Mouse (Mus musculus): ENCODE results near the gene Drc3. TPM values are rescaled to one million over a fixed set of nuclear protein-coding genes. Genes with fewer than 3 reads are reported as not detected.

The Drc3 gene
- polyA plus RNA-seq, 2 experiments = 0.20 to 0.39 TPM

- Histone ChIP-seq H3K36me3 (replicated peaks; ENCODE audit: control insufficient read depth, insufficient read depth, low read depth) (peaks cover 2% of the 10 kb centered on the region; the same call in 1 of the 2 replicates), H3K4me2 (ENCODE audit: low read depth) (peak overlapping the region; percentile 69), H3K9me3 (ENCODE audit: control insufficient read depth, low read length) (no peaks in the 10 kb centered on the region), H3K4me3 (ENCODE audit: insufficient read depth in 1 of 2, low read depth in 2 of 2, low read length in 2 of 2) (peak overlapping the region; percentile 85 to 87), H3K27ac (peak overlapping the region; percentile 5; the same call in 1 of the 2 replicates), H3K27me3 (ENCODE audit: control insufficient read depth, insufficient read depth, low read length) (no peaks in the 10 kb centered on the region), H3K9ac (replicated peaks) (peak overlapping the region; percentile 82), H3K4me1 (replicated peaks; ENCODE audit: control insufficient read depth in 2 of 2, insufficient read depth in 2 of 2, low read length in 1 of 2) (peaks cover 22 to 23% of the 10 kb centered on the region in 2 experiments)
- under 1% methylated on average over 21 of the region's 21 CpGs for WGBS (ENCODE audit: insufficient replicate concordance)
- ATAC-seq (ENCODE audit: insufficient read depth) = peak; percentile 27
- TF ChIP-seq EP300 (IDR thresholded peaks at IDR 0.05; ENCODE audit: low read depth) (no peak), CTCF (IDR thresholded peaks at IDR 0.05; ENCODE audit: low read depth) (no peak)
- peak in 1 of 3 experiments; percentile 10 for DNase-seq (ENCODE audit: low read depth in 3 of 3, low spot score in 3 of 3)
Measured at GRCm38 (mm10) chr11:60416590-60416962, 63.4 kb downstream of the Drc3 start.

GRCm38 (mm10) chr11:60416963-60417716, 64.0 kb downstream of the Drc3 start, which contains the start of gene Gid4:
Gene Gid4 (plus strand): TSS chr11:60417145.
- H3K27me3 ChIP-seq (ENCODE audit: control insufficient read depth, insufficient read depth, low read length) = no peaks in the 10 kb centered on the region
- H3K4me2 ChIP-seq (ENCODE audit: low read depth) = peak within 1 kb of the TSS; percentile 99
- peaks cover 2% of the 10 kb centered on the region; the same call in 1 of the 2 replicates for H3K36me3 ChIP-seq (replicated peaks; ENCODE audit: control insufficient read depth, insufficient read depth, low read depth)
- peak; percentile 98 to 99 (median 99) for DNase-seq (ENCODE audit: low read depth in 3 of 3, low spot score in 3 of 3)
- H3K9ac ChIP-seq (replicated peaks) = peak within 1 kb of the TSS; percentile 82
- WGBS (ENCODE audit: insufficient replicate concordance) = under 1% methylated on average over 78 of the region's 81 CpGs
- TF ChIP-seq EP300 (IDR thresholded peaks at IDR 0.05; ENCODE audit: low read depth) = no peak
- peak within 1 kb of the TSS; percentile 31 for H3K27ac ChIP-seq
- H3K9me3 ChIP-seq (ENCODE audit: control insufficient read depth, low read length) = no peaks in the 10 kb centered on the region
- H3K4me1 ChIP-seq (replicated peaks; ENCODE audit: control insufficient read depth in 2 of 2, insufficient read depth in 2 of 2, low read length in 1 of 2) = peaks cover 22 to 23% of the 10 kb centered on the region in 2 experiments
- H3K4me3 ChIP-seq (ENCODE audit: insufficient read depth in 1 of 2, low read depth in 2 of 2, low read length in 2 of 2) = peak within 1 kb of the TSS; percentile 85 to 87
- peak; percentile 95 for ATAC-seq (ENCODE audit: insufficient read depth)

GRCm38 (mm10) chr11:60417717-60418472, 64.8 kb downstream of the Drc3 start, which contains the start of gene Atpaf2:
Gene Atpaf2 (minus strand): TSS chr11:60418457.
- Histone ChIP-seq H3K27ac (peak within 1 kb of the TSS; percentile 31), H3K4me2 (ENCODE audit: low read depth) (peak within 1 kb of the TSS; percentile 99), H3K9ac (replicated peaks) (peak within 1 kb of the TSS; percentile 79), H3K36me3 (replicated peaks; ENCODE audit: control insufficient read depth, insufficient read depth, low read depth) (peaks cover 2% of the 10 kb centered on the region; the same call in 1 of the 2 replicates), H3K27me3 (ENCODE audit: control insufficient read depth, insufficient read depth, low read length) (no peaks in the 10 kb centered on the region), H3K9me3 (ENCODE audit: control insufficient read depth, low read length) (no peaks in the 10 kb centered on the region), H3K4me3 (ENCODE audit: insufficient read depth in 1 of 2, low read depth in 2 of 2, low read length in 2 of 2) (peak within 1 kb of the TSS; percentile 72 to 85), H3K4me1 (replicated peaks; ENCODE audit: control insufficient read depth in 2 of 2, insufficient read depth in 2 of 2, low read length in 1 of 2) (peaks cover 22 to 23% of the 10 kb centered on the region in 2 experiments)
- TF ChIP-seq EP300 (IDR thresholded peaks at IDR 0.05; ENCODE audit: low read depth) (no peak), CTCF (IDR thresholded peaks at IDR 0.05; ENCODE audit: low read depth) (no peak)
- under 1% methylated on average over 38 of the region's 39 CpGs for WGBS (ENCODE audit: insufficient replicate concordance)
- DNase-seq (ENCODE audit: low read depth in 3 of 3, low spot score in 3 of 3) (peak in 2 of 3 experiments; percentile 11 to 13), ATAC-seq (ENCODE audit: insufficient read depth) (peak; percentile 34)

- TF ChIP-seq EP300 (IDR thresholded peaks at IDR 0.05; ENCODE audit: low read depth) (no peak), CTCF (IDR thresholded peaks at IDR 0.05; ENCODE audit: low read depth) (no peak)
- H3K27ac ChIP-seq = peak overlapping the region; percentile 31
- peak in 2 of 3 experiments; percentile 41 to 45 for DNase-seq (ENCODE audit: low read depth in 3 of 3, low spot score in 3 of 3)
Measured at GRCm38 (mm10) chr11:60418473-60418803, 65.3 kb downstream of the Drc3 start.

More at GRCm38 (mm10) chr11:60418473-60418803, 65.3 kb downstream of the Drc3 start:
- peak overlapping the region; percentile 72 to 85 for H3K4me3 ChIP-seq (ENCODE audit: insufficient read depth in 1 of 2, low read depth in 2 of 2, low read length in 2 of 2)
- H3K9ac ChIP-seq (replicated peaks) = peak overlapping the region; percentile 79
- H3K27me3 ChIP-seq (ENCODE audit: control insufficient read depth, insufficient read depth, low read length) = no peaks in the 10 kb centered on the region
- no peak for ATAC-seq (ENCODE audit: insufficient read depth)
- H3K36me3 ChIP-seq (replicated peaks; ENCODE audit: control insufficient read depth, insufficient read depth, low read depth) = peaks cover 2% of the 10 kb centered on the region; the same call in 1 of the 2 replicates
- WGBS (ENCODE audit: insufficient replicate concordance) = 2% methylated on average over 6 of the region's 6 CpGs
- H3K9me3 ChIP-seq (ENCODE audit: control insufficient read depth, low read length) = no peaks in the 10 kb centered on the region
- peaks cover 22 to 23% of the 10 kb centered on the region in 2 experiments for H3K4me1 ChIP-seq (replicated peaks; ENCODE audit: control insufficient read depth in 2 of 2, insufficient read depth in 2 of 2, low read length in 1 of 2)
- peak overlapping the region; percentile 99 for H3K4me2 ChIP-seq (ENCODE audit: low read depth)

Measured in liver, embryonic 14.5 days (tissue).